Mouse (Mus musculus): Measurements from ENCODE around the gene Comt. TPM values are rescaled to one million over a fixed set of nuclear protein-coding genes. Genes with fewer than 3 reads are reported as not detected.

Comt gene
- total RNA-seq, 2 experiments from 2014 or later, result 193 to 249 TPM

DNA sequence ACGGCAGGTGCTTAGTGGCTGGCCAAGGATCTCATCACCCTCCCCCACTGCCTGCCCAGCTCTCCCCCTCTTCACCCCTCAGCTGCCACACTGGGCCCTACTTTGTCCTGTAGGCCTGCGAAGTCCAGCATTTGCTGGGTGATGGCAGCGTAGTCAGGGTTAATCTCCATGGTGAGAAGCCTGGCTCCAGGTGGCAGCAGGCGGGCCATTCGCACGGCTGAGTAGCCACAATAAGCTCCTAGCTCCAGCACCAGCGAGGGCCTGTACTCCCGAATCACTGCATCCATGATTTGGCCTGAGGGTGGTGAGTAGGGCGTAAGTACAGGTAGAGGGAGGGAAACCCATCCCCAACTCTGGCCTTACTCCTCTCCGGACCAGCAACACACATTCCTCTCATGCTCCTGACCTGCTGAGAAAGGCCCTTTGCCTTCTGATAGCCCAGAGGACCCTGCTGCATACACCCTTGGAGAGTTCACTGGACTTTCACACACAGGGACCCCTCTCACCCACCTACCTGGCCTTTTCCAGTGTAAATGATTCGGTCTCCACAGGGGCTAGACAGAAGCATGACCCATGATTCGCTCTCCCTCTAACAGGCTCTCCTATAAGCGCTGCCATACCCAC lies 15.5 kb downstream of the Comt start:
- DNase-seq, result no peak

DNA sequence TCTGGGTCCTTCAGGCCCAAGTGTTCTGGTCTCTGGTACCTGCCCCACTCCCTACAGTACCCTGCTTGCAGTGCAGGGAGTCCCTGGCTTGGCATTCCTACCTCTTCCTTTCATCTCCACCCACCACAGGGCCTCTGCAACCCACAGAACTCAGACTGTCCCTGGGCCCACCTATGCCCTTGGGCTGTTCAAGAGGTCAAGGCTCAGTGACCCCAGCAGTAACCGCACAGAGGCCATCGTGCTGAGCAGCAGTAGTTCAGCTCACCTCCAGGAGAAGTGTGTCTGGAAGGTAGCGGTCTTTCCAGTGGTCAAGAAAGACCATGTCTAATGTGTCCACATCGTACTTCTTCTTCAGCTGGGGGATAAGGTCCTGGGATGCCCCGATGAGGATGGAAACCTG lies 16.2 kb downstream of the Comt start:
- DNase-seq, result no peak

DNA sequence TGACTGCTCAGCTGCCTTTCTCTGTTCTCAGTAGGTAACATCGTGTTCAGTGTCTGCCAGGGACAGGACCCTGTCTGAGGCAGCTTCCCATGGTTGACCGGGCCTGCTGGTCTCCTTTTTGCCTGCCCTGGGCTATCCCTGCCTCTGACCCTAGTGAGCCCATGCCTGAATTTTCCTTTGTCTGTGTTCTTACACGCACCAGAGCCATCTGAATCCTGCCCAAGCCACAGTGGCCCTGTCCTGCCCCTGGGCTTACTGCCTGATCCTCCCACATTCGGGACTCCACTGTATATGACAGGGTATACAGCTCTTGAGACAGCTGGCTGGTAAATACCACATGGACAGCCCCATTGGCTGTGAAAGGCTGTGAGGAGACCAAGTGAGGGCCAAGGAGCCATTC lies 16.9 kb downstream of the Comt start:
- DNase-seq, result no peak

DNA sequence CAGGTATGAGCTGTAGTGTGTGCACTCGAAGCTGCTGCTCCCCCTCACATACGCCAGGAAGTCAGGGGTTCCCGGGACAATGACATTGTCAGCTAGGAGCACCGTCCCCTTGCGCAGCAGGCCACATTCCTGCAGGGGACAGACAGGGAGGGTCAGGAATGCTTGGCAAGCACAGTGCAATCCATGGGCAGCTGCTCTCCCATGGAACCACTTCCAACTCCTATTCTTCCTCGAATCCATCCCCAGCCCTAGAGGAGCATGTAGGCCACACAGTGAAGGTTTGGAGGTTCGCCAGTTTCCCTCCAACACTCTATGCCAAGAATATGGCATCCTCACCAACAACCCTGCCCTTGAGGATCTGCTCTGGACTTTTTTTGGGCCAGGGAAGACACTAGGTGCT lies 18.7 kb downstream of the Comt start:
- no peak for DNase-seq

DNA sequence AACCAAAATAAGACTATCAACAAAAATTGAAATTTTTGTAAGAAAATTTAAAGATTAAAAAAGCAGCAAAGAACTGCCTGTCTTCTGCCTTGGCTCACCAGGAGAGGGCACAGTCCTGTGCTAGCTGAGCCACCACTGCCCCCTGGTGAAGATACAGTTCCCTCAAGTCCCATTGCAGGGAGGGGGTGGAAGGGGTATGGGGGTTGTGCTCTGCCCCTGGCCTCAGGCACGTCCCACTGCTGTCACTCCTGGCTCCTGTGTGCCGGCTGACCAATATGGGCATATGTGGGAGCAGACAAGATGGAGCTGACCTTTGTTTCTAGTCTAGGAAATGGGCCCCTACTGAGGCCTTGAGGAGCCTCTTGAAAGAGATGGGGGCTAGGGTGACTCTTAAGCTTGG lies 20.4 kb downstream of the Comt start:
- peak; percentile 74 to 83 for DNase-seq

DNA sequence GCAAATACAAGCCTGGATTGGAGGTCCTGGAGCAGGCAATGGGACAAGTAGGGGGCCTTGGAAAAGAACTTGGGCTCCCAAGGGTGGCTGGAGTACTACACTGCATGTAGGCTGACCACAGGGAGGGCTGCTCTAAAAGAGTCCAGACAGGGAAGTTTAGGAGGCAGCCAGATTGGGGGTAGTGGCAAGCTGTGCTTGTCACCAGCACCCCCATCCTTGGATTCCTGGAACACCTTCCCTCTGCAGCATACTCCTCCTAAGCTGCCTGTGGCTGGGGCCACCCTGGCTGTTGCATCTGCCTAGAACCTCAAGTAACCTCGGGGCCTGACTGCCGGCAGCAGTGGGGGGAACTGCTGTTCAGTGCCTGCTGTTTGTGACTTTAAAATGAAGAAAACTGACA lies 20.8 kb downstream of the Comt start:
- no peak for DNase-seq

DNA sequence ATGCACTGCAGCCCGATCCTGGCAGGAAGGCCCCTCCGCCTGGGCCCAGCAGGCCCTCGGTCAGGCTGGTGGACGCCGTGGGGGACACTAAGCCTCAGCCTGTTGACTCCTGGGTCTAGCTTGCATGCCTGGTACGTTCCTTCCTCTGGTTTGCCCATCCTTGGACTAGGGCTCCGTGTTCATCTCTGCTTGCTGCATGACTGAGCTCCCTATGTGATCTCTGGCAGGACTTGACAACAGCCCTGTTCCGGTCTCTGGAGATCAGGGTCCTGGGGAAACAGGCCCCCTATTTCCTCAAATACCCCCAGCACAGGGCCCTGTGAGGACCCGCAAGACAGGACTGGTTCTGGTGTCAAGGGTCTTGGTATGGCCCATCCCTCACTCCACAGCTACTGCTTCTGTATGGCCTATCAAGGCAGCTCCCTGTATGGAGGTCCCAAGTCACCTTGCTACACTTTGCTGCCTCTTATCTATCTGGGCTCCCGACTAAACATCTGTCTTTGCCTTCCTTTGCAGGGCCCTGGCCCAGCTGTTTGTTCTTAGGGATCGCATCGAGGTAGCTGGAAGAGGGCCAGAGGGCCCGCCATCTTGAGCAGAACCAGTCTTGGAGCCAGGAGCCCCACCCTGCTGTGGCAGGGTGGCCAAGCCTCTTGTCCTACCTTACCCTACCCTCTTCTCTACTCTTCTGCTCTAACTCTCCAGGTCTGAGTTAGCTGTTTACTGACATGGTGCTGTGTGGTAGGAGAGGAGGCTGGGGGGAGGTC lies 21.4 kb downstream of the Comt start:
- DNase-seq, result no peak

DNA sequence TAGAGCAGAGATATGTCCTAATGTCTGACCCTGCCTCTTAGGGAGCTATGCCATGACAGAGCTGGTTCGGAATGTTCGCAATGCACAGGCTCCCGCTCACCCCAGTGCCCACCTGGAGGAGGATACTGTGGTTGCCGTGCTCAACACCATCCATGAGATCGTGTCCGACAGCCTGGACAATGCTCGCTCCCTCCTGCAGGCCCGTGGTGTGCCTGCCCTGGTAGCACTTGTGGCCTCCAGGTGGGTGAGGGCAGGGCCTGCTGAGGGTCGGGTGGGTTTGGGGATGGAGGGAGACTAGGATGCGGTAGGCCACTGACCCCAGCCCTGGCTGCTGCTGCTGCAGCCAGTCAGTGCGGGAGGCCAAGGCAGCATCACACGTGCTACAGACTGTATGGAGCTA lies 23.4 kb downstream of the Comt start:
- DNase-seq, result no peak

DNA sequence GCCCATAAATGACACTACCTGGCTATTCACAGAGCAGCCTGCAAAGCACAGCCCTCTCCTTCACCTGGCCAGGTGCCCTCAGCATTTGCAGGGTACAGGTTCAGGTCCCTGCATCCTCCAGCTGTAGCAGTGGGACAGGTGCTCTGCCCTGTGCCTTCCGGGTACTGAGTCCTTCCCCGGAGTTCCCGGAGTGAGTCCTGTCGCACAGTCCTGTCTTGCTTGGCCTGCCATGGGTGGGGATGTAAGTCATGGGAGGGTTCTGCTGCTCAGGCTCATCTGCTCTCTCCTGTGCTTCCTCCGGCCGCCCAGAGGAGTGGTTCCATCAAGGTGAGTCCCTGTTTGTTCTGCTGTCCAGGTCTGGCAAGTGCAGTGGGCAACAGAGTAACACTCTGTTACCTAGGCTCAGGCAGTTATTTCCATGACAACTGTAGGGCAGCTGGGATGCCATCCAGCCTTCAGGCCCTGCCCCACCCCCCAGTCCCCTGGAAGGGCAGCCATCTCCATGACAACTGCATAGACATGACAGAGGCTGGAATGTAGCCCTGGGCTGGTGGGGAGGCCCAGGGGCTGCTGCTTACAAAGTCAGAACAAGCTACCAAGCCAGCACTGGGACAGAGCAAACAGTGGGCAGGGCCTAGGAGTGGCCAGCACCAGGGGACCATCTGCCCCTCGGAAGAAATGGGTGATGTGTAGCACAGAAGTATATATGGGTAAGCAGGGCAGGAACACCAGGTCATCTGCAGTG lies 26.0 kb downstream of the Comt start:
- DNase-seq, result peak in 1 of 2 experiments; percentile 57

DNA sequence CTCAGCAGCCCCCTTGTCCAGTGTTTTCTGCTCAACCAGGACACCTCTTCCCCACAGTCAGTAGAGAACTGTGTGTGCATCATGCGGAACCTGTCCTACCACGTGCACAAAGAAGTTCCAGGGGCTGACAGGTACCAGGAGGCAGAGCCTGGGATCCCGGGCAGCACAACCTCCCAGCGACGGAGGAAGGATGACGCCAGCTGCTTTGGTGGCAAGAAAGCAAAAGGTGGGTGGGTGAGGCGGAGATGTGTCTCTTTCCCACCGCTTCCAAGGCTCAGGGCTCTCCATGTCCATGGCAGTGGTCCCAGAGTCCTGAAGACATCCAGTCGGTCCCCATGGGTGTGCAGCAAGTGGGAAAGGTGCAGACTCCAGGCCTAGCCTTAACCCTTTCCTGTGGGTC lies 26.6 kb downstream of the Comt start:
- no peak for DNase-seq

DNA sequence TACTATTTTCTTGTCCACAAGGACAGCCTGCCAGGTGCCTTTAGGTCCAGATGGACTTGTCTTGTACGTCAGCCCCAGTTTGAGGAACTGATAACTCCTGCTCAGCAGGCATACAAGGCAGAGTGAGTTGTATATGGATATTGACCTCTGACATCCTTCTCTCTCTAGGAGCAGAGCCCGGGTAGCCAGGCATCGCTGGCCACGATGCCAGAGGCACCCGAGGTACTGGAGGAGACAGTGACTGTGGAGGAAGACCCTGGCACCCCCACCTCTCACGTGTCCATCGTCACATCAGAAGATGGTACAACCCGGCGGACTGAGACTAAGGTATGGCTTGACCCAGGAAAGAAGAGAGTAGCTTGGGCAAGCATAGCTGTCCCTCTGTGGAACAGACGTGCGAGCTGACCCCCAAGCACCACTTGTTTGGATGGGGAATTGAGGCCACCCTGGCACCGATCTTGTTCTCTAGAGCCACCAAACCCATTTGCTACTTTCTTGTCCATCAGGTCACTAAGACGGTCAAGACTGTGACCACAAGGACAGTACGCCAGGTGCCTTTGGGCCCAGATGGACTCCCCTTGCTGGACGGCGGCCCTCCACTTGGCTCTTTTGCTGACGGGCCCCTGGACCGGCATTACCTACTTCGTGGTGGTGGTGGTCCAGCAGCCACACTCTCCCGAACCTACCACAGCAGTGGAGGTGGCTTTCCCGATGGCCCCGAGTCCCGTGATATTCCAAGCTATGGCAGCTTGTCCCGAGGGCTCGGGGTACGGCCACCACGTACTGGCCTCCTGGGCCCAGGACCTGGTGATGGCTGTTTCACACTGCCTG lies 29.6 kb downstream of the Comt start:
- DNase-seq, result no peak

DNA sequence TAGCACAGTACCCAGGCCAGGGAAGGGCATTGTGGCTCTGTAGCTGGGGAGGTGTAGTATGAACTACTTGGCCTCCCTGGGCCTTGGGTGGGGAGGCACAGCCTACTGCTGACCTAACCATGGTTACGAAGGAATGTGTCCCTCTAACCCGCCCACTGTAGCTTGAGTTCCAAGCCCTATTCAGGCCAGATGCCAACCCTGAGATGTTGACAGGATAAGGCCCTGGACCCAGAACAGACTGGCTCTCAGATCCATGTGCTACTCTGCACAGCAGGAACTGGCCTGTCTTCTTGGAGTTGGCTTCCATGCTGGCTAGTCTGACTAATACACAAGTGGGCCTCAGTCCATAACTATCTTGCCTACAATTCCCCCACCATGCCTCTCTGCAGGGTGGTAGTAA lies 30.5 kb downstream of the Comt start:
- DNase-seq, result peak; percentile 74 to 77

DNA sequence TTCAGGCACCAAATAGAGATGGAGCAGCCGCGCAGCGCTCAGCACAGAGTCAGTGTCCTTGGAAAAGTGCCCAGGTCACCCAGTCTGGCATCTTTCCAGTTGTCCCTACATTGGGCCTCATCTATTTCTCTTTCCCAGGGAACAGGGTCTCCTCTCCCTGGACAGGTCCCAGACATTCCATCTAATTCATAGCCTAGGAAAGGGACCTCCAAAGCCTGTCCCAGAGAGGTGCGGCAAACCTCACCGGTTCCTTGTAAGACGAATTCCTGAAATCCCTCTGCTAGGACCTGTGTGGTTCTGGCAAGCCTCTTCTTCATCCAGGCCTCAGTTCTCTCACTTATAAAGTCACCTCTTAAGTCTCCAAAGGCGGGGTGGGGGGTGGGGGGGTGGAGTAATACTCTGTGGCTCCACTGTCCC lies 31.0 kb downstream of the Comt start:
- DNase-seq, result peak; percentile 84 to 91

DNA sequence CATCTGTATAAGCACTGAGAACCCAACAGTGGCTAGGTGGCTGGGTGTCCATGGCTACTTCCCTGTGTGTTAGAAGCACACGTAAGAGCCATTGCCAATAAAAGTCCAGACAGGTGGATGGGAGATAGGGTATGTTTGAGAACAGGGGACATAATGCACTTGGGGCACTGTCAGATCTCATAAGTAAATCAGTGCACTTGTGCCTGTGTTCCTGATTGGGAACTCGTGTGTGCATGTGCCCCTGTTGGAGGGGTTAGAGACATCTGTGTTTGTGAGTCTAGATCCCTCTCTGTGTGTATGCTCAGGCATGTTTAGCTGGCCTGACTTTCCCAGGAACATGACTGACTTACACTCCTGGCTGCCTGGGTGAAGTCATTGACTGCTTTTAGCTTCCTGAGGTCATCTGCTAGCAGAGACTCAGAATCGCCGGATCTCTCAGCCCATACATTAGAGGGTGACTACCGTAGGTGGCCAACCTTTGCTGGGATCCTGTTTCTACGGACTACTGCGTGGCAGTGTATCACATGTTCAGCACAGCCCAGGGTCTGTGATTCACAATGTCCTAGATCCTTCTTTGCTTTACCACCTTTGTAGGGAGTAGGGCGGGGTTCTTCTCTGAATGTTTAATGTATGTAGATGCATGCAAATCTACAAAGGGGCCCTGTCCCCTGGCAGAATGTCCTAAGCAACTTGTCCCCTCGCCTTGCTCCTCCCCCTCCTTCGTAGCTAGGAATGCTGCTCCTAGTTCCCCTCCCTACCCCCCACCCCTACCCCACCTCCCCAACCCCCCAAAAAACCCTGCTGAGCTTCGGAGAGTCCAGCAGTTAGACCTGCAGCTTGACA lies 31.7 kb downstream of the Comt start:
- DNase-seq, result no peak

DNA sequence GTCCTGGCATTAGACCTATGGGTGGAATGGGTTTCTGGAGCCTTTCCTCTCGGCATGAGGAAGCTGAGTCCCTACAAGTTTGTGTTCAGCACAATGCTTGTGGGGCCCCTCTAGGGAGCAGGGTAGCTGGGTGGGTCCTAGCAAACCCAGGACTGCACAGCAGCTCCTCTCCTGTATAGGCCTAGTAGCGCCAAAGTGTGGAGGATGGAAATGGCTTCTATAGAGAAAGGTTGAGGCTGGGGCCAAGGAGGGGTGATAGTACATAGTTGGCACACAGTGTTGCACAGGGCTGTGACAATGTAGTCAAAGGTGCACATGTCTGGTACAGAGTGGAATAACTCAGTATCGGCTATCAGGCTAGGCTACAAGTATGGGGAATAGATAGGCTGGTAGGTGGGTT lies 32.6 kb downstream of the Comt start:
- DNase-seq, result no peak

DNA sequence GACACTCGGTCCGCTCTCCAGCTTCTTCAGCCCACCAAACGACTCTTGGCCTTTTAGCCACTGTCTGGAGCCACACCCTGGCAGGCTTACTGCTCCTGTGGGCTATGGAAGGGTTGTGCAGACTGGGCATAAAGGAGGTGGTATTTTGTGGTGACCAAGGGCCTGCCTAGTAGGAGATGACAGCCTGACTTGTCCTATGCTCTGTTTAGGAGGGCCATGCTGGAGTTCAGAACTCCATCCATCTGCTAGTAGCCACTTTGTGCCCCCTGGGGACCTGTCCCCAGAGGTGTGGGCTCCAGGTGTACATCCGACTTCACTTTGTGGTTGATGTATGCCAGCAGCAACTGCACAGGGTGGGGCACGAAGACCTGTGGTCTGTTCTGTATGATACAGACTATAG lies 33.1 kb downstream of the Comt start:
- DNase-seq, result no peak

DNA sequence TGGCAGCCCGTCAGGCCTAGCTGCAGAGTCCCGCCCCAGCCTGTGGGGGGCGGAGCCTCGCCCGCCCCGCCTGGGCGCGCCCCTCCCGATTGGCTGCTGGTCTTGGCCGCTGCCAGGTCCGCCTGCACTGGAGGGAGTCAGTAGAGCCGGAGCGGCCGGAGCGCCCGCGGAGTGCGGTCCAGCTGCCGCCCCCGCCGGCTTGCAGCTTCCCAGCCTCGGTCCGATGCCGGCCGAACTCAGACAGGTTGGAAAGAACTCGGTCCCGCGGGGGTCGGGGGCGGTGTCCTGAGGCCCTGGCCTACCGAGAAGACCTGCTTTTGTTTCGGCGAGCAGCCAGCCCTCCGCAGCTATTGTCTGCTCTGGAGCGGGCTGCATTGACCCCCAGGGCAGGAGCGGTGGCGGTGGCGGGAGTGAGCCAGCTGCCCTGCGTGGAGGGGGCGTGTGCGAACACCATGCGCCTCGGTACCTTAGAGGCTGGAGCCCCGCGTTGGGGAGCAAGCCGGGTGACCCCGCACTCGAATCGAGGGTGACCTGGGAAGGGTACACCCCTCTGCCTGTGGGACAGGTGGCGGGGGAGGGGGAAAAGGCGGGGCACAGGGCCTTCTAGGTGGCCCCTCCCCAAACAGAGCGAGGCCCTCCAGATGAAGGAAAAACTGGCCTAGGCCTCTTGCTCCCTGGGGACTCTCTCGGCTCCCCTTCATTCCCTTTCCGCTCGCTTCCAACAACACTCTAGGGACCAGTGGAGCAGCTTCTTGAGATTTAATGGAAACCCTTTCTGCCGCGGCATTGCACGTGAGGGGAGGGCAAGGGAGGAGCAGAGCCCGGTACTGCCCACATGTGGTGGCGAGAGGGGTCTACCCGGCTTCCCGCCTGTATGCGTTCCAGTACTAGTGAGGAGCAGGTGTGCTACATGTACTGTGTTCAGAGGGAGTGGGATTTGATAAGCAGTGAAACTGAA lies 33.9 kb downstream of the Comt start:
- peak; percentile 96 for DNase-seq

DNA sequence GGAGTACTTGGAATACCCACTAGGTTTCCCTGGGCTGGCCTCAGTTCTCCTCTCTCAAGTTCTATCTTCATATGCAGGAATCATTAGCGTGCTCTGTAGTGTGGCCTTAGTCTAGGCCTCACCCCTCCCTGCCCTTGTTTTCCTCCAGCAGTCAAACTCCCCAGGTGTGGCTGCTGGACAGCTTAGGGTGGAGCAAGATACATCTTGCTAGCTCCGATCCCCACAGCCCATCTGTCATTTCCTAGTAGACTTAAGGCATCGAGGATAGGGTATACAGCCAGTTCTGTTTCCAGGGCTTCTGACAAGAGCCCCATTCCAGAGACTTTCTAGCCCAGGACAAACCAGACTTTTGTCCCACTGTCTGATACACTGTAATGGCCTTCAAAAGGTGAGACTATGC lies 34.9 kb downstream of the Comt start:
- no peak for DNase-seq

DNA sequence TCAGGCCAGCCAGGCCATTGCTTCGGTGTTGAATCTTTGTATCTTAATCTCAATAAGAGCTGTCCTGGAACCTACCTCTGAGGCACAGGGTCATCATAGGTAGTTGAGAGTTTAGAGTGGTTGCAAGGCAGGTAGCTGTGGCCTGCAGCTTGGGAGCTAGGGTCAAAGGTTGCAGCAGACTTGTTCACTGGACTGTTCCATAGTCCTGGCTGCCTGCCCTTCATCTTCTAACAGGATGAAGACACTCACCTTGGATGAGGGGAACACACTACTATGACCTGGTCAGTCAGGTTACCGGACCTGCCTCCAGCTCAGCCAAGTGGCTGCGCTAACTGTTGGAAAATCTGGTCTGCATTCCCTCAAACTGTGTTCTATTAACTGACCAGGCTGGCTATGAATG lies 35.5 kb downstream of the Comt start:
- DNase-seq, result no peak

DNA sequence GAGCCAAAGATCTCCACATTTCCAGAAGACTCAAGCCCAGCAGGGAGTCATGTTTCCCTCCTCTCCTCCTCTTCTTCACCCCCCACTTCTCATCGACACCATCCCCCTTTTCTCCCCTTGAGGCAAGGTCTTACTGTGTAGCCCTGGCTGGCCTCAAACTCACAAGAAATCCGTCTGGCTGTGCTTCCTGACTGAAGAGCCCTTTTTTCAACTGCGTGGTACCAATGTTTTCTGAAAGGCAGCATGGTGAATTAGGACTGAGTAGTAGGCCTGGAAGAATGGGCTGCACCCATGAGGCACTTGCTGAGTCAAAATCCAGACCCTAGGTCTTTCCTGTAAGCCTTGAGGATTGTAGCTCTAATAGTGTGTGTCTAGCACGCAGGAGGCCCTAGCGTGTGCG lies 36.3 kb downstream of the Comt start:
- DNase-seq, result no peak
